Mouse (Mus musculus) limb, embryonic 14.5 days (tissue): ENCODE data around the gene Timm17a. TPM values are rescaled to one million over a fixed set of nuclear protein-coding genes. Genes with fewer than 3 reads are reported as not detected.

Source experiments
- ATAC-seq: fragments of 200-750 bp; cut with Nextera tagmentation; 2 replicates; pipeline ENCODE4 v1.8.0; 2017; ENCODE audit warnings: low read depth, moderate number of reproducible peaks, moderate TSS enrichment; ENCODE audit not compliant: low FRiP score
- DNase-seq: peaks from one replicate; pipeline ENCODE4 v3.0.0-alpha.2; 2015; ENCODE audit warnings: low spot score
- H3K27ac ChIP-seq: fragments of 300-500 bp; sonication (generic); replicated peaks from 2 replicates; pipeline ENCODE4 v1.5.1; 2014; ENCODE audit warnings: low read depth, mild to moderate bottlenecking, low read length, moderate library complexity, mixed read lengths
- H3K27me3 ChIP-seq: fragments of 300-500 bp; sonication (generic); 2 replicates; pipeline ENCODE4 v1.6.1; 2014; ENCODE audit warnings: low read length, mixed read lengths; ENCODE audit not compliant: control insufficient read depth, insufficient read depth
- H3K36me3 ChIP-seq: fragments of 300-500 bp; sonication (generic); 2 replicates; pipeline ENCODE4 v1.6.1; 2014; ENCODE audit warnings: mild to moderate bottlenecking, low read length, moderate library complexity, mixed read lengths; ENCODE audit not compliant: control insufficient read depth, insufficient read depth
- H3K4me1 ChIP-seq: fragments of 300-500 bp; sonication (generic); 2 replicates; pipeline ENCODE4 v1.6.1; 2014; ENCODE audit warnings: antibody characterized with exemption, low read length, mixed read lengths; ENCODE audit not compliant: control insufficient read depth, insufficient read depth
- H3K4me2 ChIP-seq: fragments of 300-500 bp; sonication (generic); replicated peaks from 2 replicates; pipeline ENCODE4 v1.6.1; 2014; ENCODE audit warnings: low read depth, mild to moderate bottlenecking, low read length, moderate library complexity; ENCODE audit not compliant: severe bottlenecking
- H3K4me3 ChIP-seq: fragments of 300-500 bp; sonication (generic); replicated peaks from 2 replicates; pipeline ENCODE4 v1.5.1; 2014; ENCODE audit warnings: low read length
- H3K9ac ChIP-seq: fragments of 300-500 bp; sonication (generic); 2 replicates; pipeline ENCODE4 v1.6.1; 2014; ENCODE audit warnings: mild to moderate bottlenecking, low read depth, low read length, moderate library complexity; ENCODE audit not compliant: severe bottlenecking
- H3K9me3 ChIP-seq: fragments of 300-500 bp; sonication (generic); 2 replicates; pipeline ENCODE4 v1.6.1; 2016; ENCODE audit warnings: low read length; ENCODE audit not compliant: control insufficient read depth
- POLR2A ChIP-seq: fragments of 200-500 bp; IDR thresholded peaks from 2 replicates; pipeline ENCODE4 v1.8.0; 2012; ENCODE audit warnings: inconsistent platforms, mild to moderate bottlenecking, moderate library complexity, borderline replicate concordance; ENCODE audit not compliant: insufficient read depth, insufficient read length; ENCODE audit errors: extremely low read depth
- WGBS: fragments of 180-500 bp; shearing (Covaris S2); extraction: QIAGEN DNeasy Blood & Tissue Kit; methylation state at CpG from one replicate; pipeline ENCODE4 v1.1.7; 2014; 5-methylcytosine and 5-hydroxymethylcytosine counted together
- polyA plus RNA-seq, 2 experiments: library from polyadenylated mRNA; depleted of rRNA in 1 of 2; stranded (reverse) in 1 of 2; unstranded in 1 of 2; fragments of >200 nt; fragmentation: Nextera tagmentation in 1 of 2; extraction: Ambion mirVana in 1 of 2; gene quantifications; 2 replicates each; pipeline versions ENCODE4 v1.2.1 to v1.2.3; 2012 to 2014

Gene Timm17a
- polyA plus RNA-seq, 2 experiments: 51.7 to 187 TPM

DNA sequence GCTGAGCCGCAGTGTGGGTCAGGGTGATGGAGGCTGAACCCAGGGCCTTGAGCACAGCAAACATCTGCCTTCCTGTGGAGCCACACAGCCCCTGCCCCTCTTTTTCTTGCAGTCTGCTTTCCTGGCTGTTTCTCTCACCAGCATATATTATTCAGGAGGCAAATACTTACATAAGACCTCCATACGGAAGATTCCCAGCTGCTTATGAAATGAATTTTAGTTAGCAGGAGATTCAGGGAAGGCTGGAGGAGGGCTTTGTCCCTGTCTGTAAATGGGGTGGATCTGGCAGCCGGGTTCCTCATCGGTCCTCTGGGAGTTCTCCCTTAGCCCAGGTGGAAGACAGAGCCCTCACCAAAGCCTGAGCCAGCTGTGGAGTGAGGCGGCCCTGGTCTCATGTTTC, 14.8 kb upstream of the Timm17a start:
- H3K9ac ChIP-seq: no peak overlapping the region
- no peak overlapping the region for H3K4me2 ChIP-seq
- ATAC-seq (no peak), DNase-seq (no peak)
- no peaks in the 10 kb centered on the region for H3K27me3 ChIP-seq
- WGBS: 67% methylated on average over 5 of the region's 5 CpGs
- no peaks in the 10 kb centered on the region for H3K36me3 ChIP-seq
- no peak overlapping the region for H3K27ac ChIP-seq
- no peaks in the 10 kb centered on the region for H3K9me3 ChIP-seq
- no peak overlapping the region for H3K4me3 ChIP-seq
- TF ChIP-seq POLR2A: no peak
- H3K4me1 ChIP-seq: peaks cover 9% of the 10 kb centered on the region; the same call in 1 of the 2 replicates

GRCm38 (mm10) chr1:135325934-135326333, 12.4 kb upstream of the Timm17a start:
- DNase-seq (no peak), ATAC-seq (no peak)
- Histone ChIP-seq H3K27me3 (no peaks in the 10 kb centered on the region), H3K9ac (no peak overlapping the region), H3K27ac (no peak overlapping the region), H3K4me1 (peaks cover 9% of the 10 kb centered on the region; the same call in 1 of the 2 replicates), H3K4me2 (no peak overlapping the region), H3K9me3 (no peaks in the 10 kb centered on the region), H3K4me3 (no peak overlapping the region), H3K36me3 (no peaks in the 10 kb centered on the region)
- no peak for TF ChIP-seq POLR2A
- 91% methylated on average over 2 of the region's 2 CpGs for WGBS

DNA sequence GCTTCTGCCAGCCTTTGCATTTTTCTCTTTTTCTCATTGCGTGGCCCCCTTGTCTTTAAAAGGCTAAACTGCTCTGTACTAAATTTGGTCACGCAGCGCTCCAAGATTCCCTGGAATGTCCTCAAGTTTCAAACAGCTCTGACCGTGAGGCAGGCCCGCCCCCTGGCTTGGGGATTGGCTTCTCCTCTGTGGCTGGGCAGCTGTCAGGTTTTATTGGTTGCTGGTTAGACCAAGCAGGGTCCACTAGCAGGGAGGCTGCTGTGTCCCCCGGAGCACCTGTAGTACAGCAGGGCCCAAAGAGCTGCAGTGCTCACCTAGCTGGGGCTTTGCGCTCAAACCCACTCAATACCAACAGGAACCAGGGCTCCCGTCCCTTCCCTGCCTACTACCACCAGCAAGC, 11.0 kb upstream of the Timm17a start, which contains the start of gene Lmod1:
Lmod1 (plus strand) TSS at position 237 of the 400 bp plus-strand sequence.
- no peaks in the 10 kb centered on the region for H3K27me3 ChIP-seq
- no peak within 1 kb of the TSS for H3K27ac ChIP-seq
- peak within 1 kb of the TSS; percentile 37 for H3K4me2 ChIP-seq
- no peaks in the 10 kb centered on the region for H3K36me3 ChIP-seq
- H3K9ac ChIP-seq: 0 out of 2 replicates have a peak within 1 kb of the TSS, but pooled peaks have one; percentile 31
- TF ChIP-seq POLR2A: no peak
- H3K4me1 ChIP-seq: peaks cover 9% of the 10 kb centered on the region; the same call in 1 of the 2 replicates
- ATAC-seq (peak; percentile 91; the same call in 1 of the 2 replicates), DNase-seq (peak; percentile 77)
- WGBS: 8% methylated on average over 8 of the region's 8 CpGs
- H3K4me3 ChIP-seq: no peak within 1 kb of the TSS
- H3K9me3 ChIP-seq: no peaks in the 10 kb centered on the region

DNA sequence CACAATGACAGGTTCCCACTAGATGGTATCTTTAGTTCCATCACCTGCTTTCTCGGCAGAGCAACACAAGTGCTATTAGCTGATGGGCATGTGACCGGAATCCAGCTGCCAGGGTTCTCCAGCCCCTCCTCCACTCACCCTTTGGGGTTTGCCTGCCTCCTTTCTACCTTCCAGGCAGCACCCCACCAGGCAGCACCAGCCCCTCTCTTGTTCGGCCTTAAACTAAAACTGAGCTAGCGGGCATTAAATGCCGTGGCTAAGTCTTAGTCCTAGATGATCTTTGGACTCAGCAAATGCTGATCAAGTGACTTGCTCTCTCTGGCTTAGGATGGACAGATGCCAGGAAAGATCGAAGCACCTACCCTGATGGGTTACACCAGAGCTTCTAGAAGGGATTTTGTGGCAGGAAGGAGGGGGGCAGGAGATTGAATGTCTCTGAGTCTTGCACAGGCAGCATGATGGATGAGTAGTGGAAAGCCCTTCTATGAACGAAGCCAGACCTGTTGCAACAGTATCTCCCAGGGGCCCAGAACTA, 9.9 kb upstream of the Timm17a start:
- H3K9ac ChIP-seq: no peak overlapping the region
- no peak overlapping the region for H3K4me2 ChIP-seq
- peaks cover 9% of the 10 kb centered on the region; the same call in 1 of the 2 replicates for H3K4me1 ChIP-seq
- DNase-seq (no peak), ATAC-seq (no peak)
- no peak overlapping the region for H3K27ac ChIP-seq
- H3K36me3 ChIP-seq: no peaks in the 10 kb centered on the region
- no peak overlapping the region for H3K4me3 ChIP-seq
- 70% methylated on average over 7 of the region's 7 CpGs for WGBS
- TF ChIP-seq POLR2A: no peak
- no peaks in the 10 kb centered on the region for H3K27me3 ChIP-seq
- no peaks in the 10 kb centered on the region for H3K9me3 ChIP-seq

GRCm38 (mm10) chr1:135312201-135312600, 1.4 kb downstream of the Timm17a start:
- no peaks in the 10 kb centered on the region for H3K9me3 ChIP-seq

More at GRCm38 (mm10) chr1:135312201-135312600, 1.4 kb downstream of the Timm17a start:
- H3K4me1 ChIP-seq: peaks cover 8% of the 10 kb centered on the region
- no peak for ATAC-seq
- peaks cover 26% of the 10 kb centered on the region for H3K36me3 ChIP-seq
- WGBS: 87% methylated on average over 4 of the region's 4 CpGs
- no peaks in the 10 kb centered on the region for H3K27me3 ChIP-seq
- no peak overlapping the region for H3K9ac ChIP-seq
- H3K27ac ChIP-seq: no peak overlapping the region
- peak overlapping the region; percentile 93 for H3K4me2 ChIP-seq
- DNase-seq: no peak
- H3K4me3 ChIP-seq: peak overlapping the region; percentile 95
- TF ChIP-seq POLR2A: no peak
